Mouse (Mus musculus) CH12.LX (cell line): ENCODE data around the gene Pqlc2. TPM values are rescaled to one million over a fixed set of nuclear protein-coding genes. Genes with fewer than 3 reads are reported as not detected.

Experiments
- DNase-seq: peaks from one replicate; pipeline ENCODE4 v3.0.0-alpha.2; 2013; ENCODE audit errors: extremely low read depth
- H3K27ac ChIP-seq: 2 replicates; pipeline ENCODE4 v1.5.1; 2012; ENCODE audit warnings: low read depth, mild to moderate bottlenecking, control low read depth, moderate library complexity; ENCODE audit not compliant: insufficient read depth
- H3K27me3 ChIP-seq: replicated peaks from 2 replicates; pipeline ENCODE3; 2012; ENCODE audit warnings: inconsistent platforms
- H3K36me3 ChIP-seq, 2 experiments: replicated peaks in 1 of 2; 2 replicates each; pipeline versions ENCODE3 to v1.6.1; 2012; ENCODE audit warnings: inconsistent platforms in 1 of 2, low read length in 1 of 2, mild to moderate bottlenecking in 1 of 2, mixed read lengths in 1 of 2, moderate library complexity in 1 of 2; ENCODE audit not compliant: control insufficient read depth in 1 of 2, insufficient read depth in 1 of 2
- H3K4me1 ChIP-seq, 2 experiments: 2 replicates each; pipeline ENCODE4 v1.6.1; 2012; ENCODE audit warnings: inconsistent platforms in 1 of 2, moderate library complexity in 1 of 2; ENCODE audit not compliant: insufficient read depth in 2 of 2, control insufficient read depth in 1 of 2
- H3K4me2 ChIP-seq: 2 replicates; pipeline ENCODE4 v1.6.1; 2012; ENCODE audit warnings: low read depth, mild to moderate bottlenecking, control low read depth; ENCODE audit not compliant: poor library complexity, insufficient read depth, severe bottlenecking
- H3K4me3 ChIP-seq, 3 experiments: fragments of 150-350 bp in 1 of 3; sonication (generic) in 1 of 3; replicated peaks in 1 of 3; 2 replicates each; pipeline versions ENCODE3 to v1.5.1; 2011 to 2012; ENCODE audit warnings: low read depth in 2 of 3, low read length in 2 of 3, mild to moderate bottlenecking in 2 of 3, moderate library complexity in 2 of 3, control low read depth in 1 of 3, improper control_type of control experiment in 1 of 3, inconsistent platforms in 1 of 3, mixed read lengths in 1 of 3; ENCODE audit not compliant: poor library complexity in 1 of 3
- H3K79me2 ChIP-seq: replicated peaks from 2 replicates; pipeline ENCODE4 v1.6.1; 2012; ENCODE audit warnings: mild to moderate bottlenecking, moderate library complexity; ENCODE audit not compliant: control insufficient read depth, poor library complexity, insufficient read depth, severe bottlenecking; ENCODE audit errors: extremely low read depth
- H3K9ac ChIP-seq: 2 replicates; pipeline ENCODE4 v1.6.1; 2012; ENCODE audit warnings: low read depth, mild to moderate bottlenecking, control low read depth, moderate library complexity; ENCODE audit not compliant: insufficient read depth
- H3K9me3 ChIP-seq: replicated peaks from 2 replicates; pipeline ENCODE3; 2012; ENCODE audit warnings: low read length, inconsistent platforms, mixed read lengths
- CTCF ChIP-seq, 2 experiments: IDR thresholded peaks in 1 of 2; conservative IDR thresholded peaks in 1 of 2; 2 replicates each; pipeline ENCODE4 v1.5.1; 2011 to 2012; ENCODE audit warnings: low read depth in 2 of 2, low read length in 2 of 2, improper control_type of control experiment in 1 of 2, inconsistent platforms in 1 of 2, mild to moderate bottlenecking in 1 of 2, moderate library complexity in 1 of 2
- EP300 ChIP-seq: IDR thresholded peaks from 2 replicates; pipeline ENCODE4 v1.6.1; 2011; ENCODE audit warnings: low read length, improper control_type of control experiment
- ETS1 ChIP-seq: conservative IDR thresholded peaks from 2 replicates; pipeline ENCODE4 v1.6.1; 2012; ENCODE audit warnings: low read depth, mild to moderate bottlenecking, inconsistent platforms, low read length, improper control_type of control experiment, moderate library complexity
- IRF4 ChIP-seq: IDR thresholded peaks from 2 replicates; pipeline ENCODE4 v1.6.1; 2014; ENCODE audit warnings: low read depth, mild to moderate bottlenecking, inconsistent platforms, low read length, improper control_type of control experiment
- JUN ChIP-seq: IDR thresholded peaks from 2 replicates; pipeline ENCODE4 v1.6.1; 2011; ENCODE audit warnings: low read depth, mild to moderate bottlenecking, low read length, improper control_type of control experiment, moderate library complexity; ENCODE audit not compliant: insufficient read depth
- KAT2A ChIP-seq: IDR thresholded peaks from 2 replicates; pipeline ENCODE4 v1.6.1; 2012; ENCODE audit warnings: low read length, improper control_type of control experiment, inconsistent platforms; ENCODE audit not compliant: insufficient replicate concordance
- MAX ChIP-seq: IDR thresholded peaks from 2 replicates; pipeline ENCODE4 v1.6.1; 2011; ENCODE audit warnings: low read length, improper control_type of control experiment
- MAZ ChIP-seq: IDR thresholded peaks from 2 replicates; pipeline ENCODE4 v1.6.1; 2012; ENCODE audit warnings: low read depth, mild to moderate bottlenecking, inconsistent platforms, low read length, improper control_type of control experiment, moderate library complexity
- NELFE ChIP-seq: IDR thresholded peaks from 2 replicates; pipeline ENCODE4 v1.6.1; 2011; ENCODE audit warnings: low read depth, low read length, improper control_type of control experiment
- POLR2A ChIP-seq: IDR thresholded peaks from 2 replicates; pipeline ENCODE4 v1.6.1; 2011; ENCODE audit warnings: low read depth, mild to moderate bottlenecking, improper control_type of control experiment, low read length
- POLR2AphosphoS2 ChIP-seq: IDR thresholded peaks from 2 replicates; pipeline ENCODE4 v1.6.1; 2011; ENCODE audit warnings: low read depth, low read length, improper control_type of control experiment
- RAD21 ChIP-seq: IDR thresholded peaks from 2 replicates; pipeline ENCODE4 v1.6.1; 2011; ENCODE audit warnings: low read depth, mild to moderate bottlenecking, low read length, improper control_type of control experiment, moderate library complexity
- SIN3A ChIP-seq: IDR thresholded peaks from 2 replicates; pipeline ENCODE4 v1.6.1; 2012; ENCODE audit warnings: low read length, improper control_type of control experiment, inconsistent platforms
- SMC3 ChIP-seq: IDR thresholded peaks from 2 replicates; pipeline ENCODE4 v1.6.1; 2011; ENCODE audit warnings: low read depth, low read length, improper control_type of control experiment
- TBP ChIP-seq: conservative IDR thresholded peaks from 2 replicates; pipeline ENCODE4 v1.6.1; 2011; ENCODE audit warnings: low read depth, low read length, improper control_type of control experiment
- TCF12 ChIP-seq: IDR thresholded peaks from 2 replicates; pipeline ENCODE4 v1.6.1; 2014; ENCODE audit warnings: low read depth, mild to moderate bottlenecking, inconsistent platforms, low read length, improper control_type of control experiment
- UBTF ChIP-seq: IDR thresholded peaks from 2 replicates; pipeline ENCODE4 v1.6.1; 2012; ENCODE audit warnings: low read depth, mild to moderate bottlenecking, inconsistent platforms, low read length, improper control_type of control experiment, moderate library complexity
- USF1 ChIP-seq: IDR thresholded peaks from 2 replicates; pipeline ENCODE4 v1.6.1; 2014; ENCODE audit warnings: low read depth, mild to moderate bottlenecking, inconsistent platforms, low read length, improper control_type of control experiment
- ZC3H11A ChIP-seq: IDR thresholded peaks from 2 replicates; pipeline ENCODE4 v1.6.1; 2012; ENCODE audit warnings: low read depth, mild to moderate bottlenecking, inconsistent platforms, low read length, improper control_type of control experiment
- ZKSCAN1 ChIP-seq: IDR thresholded peaks from 2 replicates; pipeline ENCODE4 v1.6.1; 2012; ENCODE audit warnings: low read depth, inconsistent platforms, low read length, improper control_type of control experiment, borderline replicate concordance
- ZNF384 ChIP-seq: IDR thresholded peaks from 2 replicates; pipeline ENCODE4 v1.6.1; 2012; ENCODE audit warnings: low read depth, low read length, improper control_type of control experiment, inconsistent platforms
- dilution Hi-C: fragments of 300-500 bp; cut with MboI; formaldehyde crosslinking; loops from 2 replicates; pipeline ENCODE4 v1.14.3; 2020; ENCODE audit warnings: low sequenced_read_pairs; ENCODE audit not compliant: extremely low pct_unique_long_range_greater_than_20kb, extremely low pct_ligation_motif_present
- in situ Hi-C: fragments of 300-500 bp; cut with MboI; formaldehyde crosslinking; loops from 3 replicates; pipeline ENCODE4 v1.14.3; 2019; ENCODE audit warnings: low sequenced_read_pairs, low pct_ligation_motif_present, low pct_unique_long_range_greater_than_20kb, mixed read lengths
- polyA plus RNA-seq: library from polyadenylated mRNA; unstranded; fragments of >175 nt; gene quantifications from 2 replicates; pipeline ENCODE4 v1.2.1, GENCODE M21; 2012; ENCODE audit warnings: low read depth; ENCODE audit not compliant: insufficient read length
- total RNA-seq, 2 experiments: library from RNA; depleted of rRNA; stranded (reverse); fragments of 300-350 nt in 1 of 2; fragments of >200 nt in 1 of 2; gene quantifications; 2 replicates each; pipeline ENCODE4 v1.2.3; 2012 to 2014

The Pqlc2 gene
- total and polyA plus RNA-seq, 3 experiments: 6.2 to 8.1 (median 6.8) TPM

GRCm38 (mm10) chr4:139244766-139245165 lies 65.7 kb downstream of the Pqlc2 start:
- no peaks in the 10 kb centered on the region; the same call in 1 of the 2 replicates for H3K79me2 ChIP-seq
- TF ChIP-seq ZNF384 (no peak), SIN3A (no peak), SMC3 (no peak), TBP (no peak), RAD21 (no peak), TCF12 (no peak), MAZ (no peak), EP300 (no peak), IRF4 (no peak), JUN (no peak), POLR2A (no peak), ETS1 (no peak), POLR2AphosphoS2 (no peak), ZC3H11A (no peak), ZKSCAN1 (no peak)
- dilution Hi-C loops: no loop called here
- H3K4me3 ChIP-seq: no peak overlapping the region
- in situ Hi-C loops: no loop called here
- no peak for DNase-seq
- H3K9ac ChIP-seq: no peak overlapping the region
- H3K4me1 ChIP-seq: peaks cover 0 to 18% of the 10 kb centered on the region in 2 experiments; a peak in 2 of 4 replicates
- H3K27me3 ChIP-seq: no peaks in the 10 kb centered on the region
- H3K36me3 ChIP-seq: peaks cover 50 to 98% of the 10 kb centered on the region in 2 experiments
- H3K4me2 ChIP-seq: no peak overlapping the region
- H3K9me3 ChIP-seq: no peaks in the 10 kb centered on the region
- H3K27ac ChIP-seq: no peak overlapping the region

DNA sequence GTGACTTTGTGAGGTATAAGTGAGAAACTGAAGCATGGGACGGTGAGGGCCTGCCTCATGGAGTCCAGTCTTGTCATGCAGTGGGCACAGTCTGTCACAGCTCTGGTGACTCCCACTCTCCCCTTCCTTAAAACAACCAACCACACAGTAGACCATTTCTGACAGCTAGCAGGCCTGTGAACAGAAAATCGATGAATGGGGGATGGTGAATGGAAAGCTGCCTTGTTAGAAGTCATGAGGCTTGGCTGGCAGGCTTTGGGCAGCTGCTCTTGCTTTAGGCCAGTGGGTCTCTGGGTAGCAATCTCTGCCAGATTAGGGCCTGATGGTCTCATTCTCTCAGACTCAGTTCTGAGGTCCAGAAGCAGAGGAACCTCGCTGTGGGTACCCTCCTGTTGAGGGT lies 66.3 kb downstream of the Pqlc2 start:
- in situ Hi-C loops: no loop called here

More for the DNA sequence above, 66.3 kb downstream of the Pqlc2 start:
- H3K4me2 ChIP-seq: no peak overlapping the region
- no peak overlapping the region for H3K27ac ChIP-seq
- no peak overlapping the region for H3K4me3 ChIP-seq
- no peaks in the 10 kb centered on the region for H3K27me3 ChIP-seq
- peaks cover 54 to 99% of the 10 kb centered on the region in 2 experiments for H3K36me3 ChIP-seq
- H3K79me2 ChIP-seq: no peaks in the 10 kb centered on the region; the same call in 1 of the 2 replicates
- H3K9me3 ChIP-seq: no peaks in the 10 kb centered on the region
- H3K4me1 ChIP-seq: peaks cover 0 to 22% of the 10 kb centered on the region in 2 experiments; a peak in 2 of 4 replicates
- no peak overlapping the region for H3K9ac ChIP-seq
- TF ChIP-seq MAX: no peak
- no peak for TF ChIP-seq UBTF
- TF ChIP-seq KAT2A: no peak
- TF ChIP-seq NELFE: no peak
- TF ChIP-seq CTCF (conservative IDR thresholded peaks at IDR 0.05 in 1 of 2, IDR thresholded peaks at IDR 0.05 in 1 of 2; ENCODE audit: low read depth in 2 of 2, low read length in 2 of 2): no peak
- no peak for TF ChIP-seq IRF4
- no peak for TF ChIP-seq RAD21
- no peak for TF ChIP-seq SMC3
- TF ChIP-seq SIN3A: no peak
- no peak for TF ChIP-seq ETS1
- TF ChIP-seq TBP: no peak
- no peak for TF ChIP-seq USF1
- TF ChIP-seq TCF12: no peak
- TF ChIP-seq, all 38 proteins: peak for 0
- DNase-seq: no peak
- dilution Hi-C loops: no loop called here

Other genes starting within 250 kb of the Pqlc2 start
- gene Htr6, start 235.1 kb downstream of the Pqlc2 start, total RNA-seq (2012; rRNA removed): not detected in 2 replicates
- not detected in 2 replicates for gene Htr6, start 235.1 kb downstream of the Pqlc2 start, total RNA-seq (2014; rRNA removed)
- not detected in 2 replicates for gene Htr6, start 235.1 kb downstream of the Pqlc2 start, polyA plus RNA-seq
- gene Nbl1, start 217.7 kb downstream of the Pqlc2 start, total RNA-seq (2012; rRNA removed): 0.55 and 0.89 TPM in 2 replicates
- 1.4 and 1.5 TPM in 2 replicates for gene Nbl1, start 217.7 kb downstream of the Pqlc2 start, total RNA-seq (2014; rRNA removed)
- gene Nbl1, start 217.7 kb downstream of the Pqlc2 start, polyA plus RNA-seq: 2.0 and 3.3 TPM in 2 replicates
- 139 and 151 TPM in 2 replicates for gene Minos1, start 179.6 kb downstream of the Pqlc2 start, total RNA-seq (2012; rRNA removed)
- gene Minos1, start 179.6 kb downstream of the Pqlc2 start, total RNA-seq (2014; rRNA removed): 36.8 and 39.2 TPM in 2 replicates
- 410 and 418 TPM in 2 replicates for gene Minos1, start 179.6 kb downstream of the Pqlc2 start, polyA plus RNA-seq
- gene Capzb, start 117.8 kb downstream of the Pqlc2 start, total RNA-seq (2012; rRNA removed): 83.5 and 86.4 TPM in 2 replicates
- gene Capzb, start 117.8 kb downstream of the Pqlc2 start, total RNA-seq (2014; rRNA removed): 144 and 160 TPM in 2 replicates
- 382 and 388 TPM in 2 replicates for gene Capzb, start 117.8 kb downstream of the Pqlc2 start, polyA plus RNA-seq
- gene Akr7a5, start within 50 bp of the Pqlc2 start, total RNA-seq (2012; rRNA removed): 30.4 and 37.7 TPM in 2 replicates
- 16.7 and 24.2 TPM in 2 replicates for gene Akr7a5, start within 50 bp of the Pqlc2 start, total RNA-seq (2014; rRNA removed)
- 27.0 and 27.7 TPM in 2 replicates for gene Akr7a5, start within 50 bp of the Pqlc2 start, polyA plus RNA-seq
- gene Mrto4, start 41.9 kb upstream of the Pqlc2 start, total RNA-seq (2012; rRNA removed): 195 and 249 TPM in 2 replicates
- gene Mrto4, start 41.9 kb upstream of the Pqlc2 start, total RNA-seq (2014; rRNA removed): 176 and 190 TPM in 2 replicates
- 225 and 275 TPM in 2 replicates for gene Mrto4, start 41.9 kb upstream of the Pqlc2 start, polyA plus RNA-seq
- gene Emc1, start 41.9 kb upstream of the Pqlc2 start, total RNA-seq (2012; rRNA removed): 25.7 and 33.7 TPM in 2 replicates
- gene Emc1, start 41.9 kb upstream of the Pqlc2 start, total RNA-seq (2014; rRNA removed): 19.1 and 20.8 TPM in 2 replicates
- gene Emc1, start 41.9 kb upstream of the Pqlc2 start, polyA plus RNA-seq: 10.2 and 12.0 TPM in 2 replicates
- gene Ubr4, start 41.9 kb upstream of the Pqlc2 start, total RNA-seq (2012; rRNA removed): 71.9 and 90.8 TPM in 2 replicates
- 26.0 and 43.0 TPM in 2 replicates for gene Ubr4, start 41.9 kb upstream of the Pqlc2 start, total RNA-seq (2014; rRNA removed)
- gene Ubr4, start 41.9 kb upstream of the Pqlc2 start, polyA plus RNA-seq: 77.4 and 102 TPM in 2 replicates
- 2.1 and 3.0 TPM in 2 replicates for gene Iffo2, start 219.8 kb upstream of the Pqlc2 start, total RNA-seq (2012; rRNA removed)
- gene Iffo2, start 219.8 kb upstream of the Pqlc2 start, total RNA-seq (2014; rRNA removed): 0.28 and 0.38 TPM in 2 replicates
- gene Iffo2, start 219.8 kb upstream of the Pqlc2 start, polyA plus RNA-seq: 0.42 and 0.60 TPM in 2 replicates